Mouse (Mus musculus) adrenal gland, postnatal 10 days (tissue): ENCODE results near the gene Cela3b. TPM values are rescaled to one million over a fixed set of nuclear protein-coding genes. Genes with fewer than 3 reads are reported as not detected.
A peak's percentile ranks its signal among the peaks of the same experiment; 100 is the strongest.

Experiments
- DNase-seq: peaks from one replicate; pipeline ENCODE4 v3.0.0; 2021; ENCODE audit warnings: mixed read lengths
- total RNA-seq, 2 experiments: library from RNA; stranded (reverse); gene quantifications; 2 replicates each; pipeline ENCODE4 v1.2.3; 2021

Gene Cela3b
- total RNA-seq, 2 experiments from 2014 or later, result not detected

GRCm38 (mm10) chr4:137371596-137372523, 58.5 kb downstream of the Cela3b start:
- DNase-seq, result peak; percentile 50

Other genes starting within 250 kb of the Cela3b start
- 10 to 100 TPM; 39.5 to 53.0 TPM for gene Wnt4, start 153.1 kb downstream of the Cela3b start, total RNA-seq
- gene Cdc42, start 72.8 kb downstream of the Cela3b start, total RNA-seq, result 100 to 1,000 TPM; 348 to 351 TPM
- not detected for gene Cela3a, start 20.7 kb downstream of the Cela3b start, total RNA-seq
- gene 1700013G24Rik, start 22.7 kb upstream of the Cela3b start, total RNA-seq, result not detected
- 100 to 1,000 TPM; 191 to 264 TPM for gene Hspg2, start 38.2 kb upstream of the Cela3b start, total RNA-seq
- not detected for gene Ldlrad2, start 144.0 kb upstream of the Cela3b start, total RNA-seq
- 100 to 1,000 TPM in 1 of 2 experiments, 10 to 100 TPM in 1; 76.5 to 113 TPM for gene Usp48, start 163.2 kb upstream of the Cela3b start, total RNA-seq
- 10 to 100 TPM; 31.3 to 48.5 TPM for gene Rap1gap, start 234.2 kb upstream of the Cela3b start, total RNA-seq